Mouse (Mus musculus) cerebellum, adult 2 months (tissue): Measurements from ENCODE around the gene Krtap5-4.

Source experiments
- CTCF ChIP-seq: fragments of 200-500 bp; IDR thresholded peaks from 2 replicates; pipeline ENCODE4 v1.5.1; 2011; ENCODE audit warnings: low read depth, mild to moderate bottlenecking, control low read depth, low read length, moderate library complexity, borderline replicate concordance; ENCODE audit not compliant: insufficient read depth
- POLR2A ChIP-seq: fragments of 200-500 bp; IDR thresholded peaks from 2 replicates; pipeline ENCODE4 v1.6.1; 2011; ENCODE audit warnings: low read length, control low read depth, borderline replicate concordance; ENCODE audit not compliant: insufficient read depth

- TF ChIP-seq CTCF (peak; percentile 96), POLR2A (no peak)
Measured at GRCm38 (mm10) chr7:142334246-142334645, 30.9 kb downstream of the Krtap5-4 start.
